Mouse (Mus musculus): ENCODE measurements at regions not wholly inside any gene's neighbourhood (a gene's known extent, or its start where the extent isn't known, plus 50 kb on each side); places are given as distances from the start of the nearest gene placed in this dataset.
"Not testable (repeated sequence)": the region's sequence is repeated elsewhere in the genome, so short reads cannot be mapped to it uniquely, and the experiment has no call there.

- TF ChIP-seq POLR2A (IDR thresholded peaks at IDR 0.05; ENCODE audit: extremely low read depth, insufficient read depth, low read length), result no peak
- no peak for TF ChIP-seq CTCF (IDR thresholded peaks at IDR 0.05; ENCODE audit: low read depth, low read length)
- DNase-seq (ENCODE audit: extremely low read depth, low read depth, low spot score), result no peak
- WGBS, result 65% methylated on average over 1 of the region's 1 CpGs
Observed at GRCm38 (mm10) chr4:39065761-39066376, 384.2 kb upstream of the 1700009N14Rik start.

GRCm38 (mm10) chr4:39067260-39067876 lies 382.7 kb upstream of the 1700009N14Rik start:
- DNase-seq (ENCODE audit: extremely low read depth, low read depth, low spot score), result peak; percentile 2
- WGBS, result 72% methylated on average over 3 of the region's 3 CpGs

More at GRCm38 (mm10) chr4:39065761-39066376, 384.2 kb upstream of the 1700009N14Rik start:
- Histone ChIP-seq H3K4me3 (ENCODE audit: insufficient read depth, low read depth, low read length) (no peak overlapping the region), H3K36me3 (ENCODE audit: control insufficient read depth, insufficient read depth, low read length) (no peaks in the 10 kb centered on the region), H3K9ac (ENCODE audit: low read depth, low read length) (no peak overlapping the region), H3K4me1 (ENCODE audit: control insufficient read depth, insufficient read depth, low read length) (no peaks in the 10 kb centered on the region), H3K79me2 (ENCODE audit: control insufficient read depth, insufficient read depth, low read length) (no peaks in the 10 kb centered on the region), H3K27me3 (ENCODE audit: control insufficient read depth, insufficient read depth, low read length) (no peaks in the 10 kb centered on the region), H3K27ac (replicated peaks; ENCODE audit: insufficient read depth, low read depth, low read length) (no peak overlapping the region)

GRCm38 (mm10) chr4:39071532-39071931 lies 378.6 kb upstream of the 1700009N14Rik start:
- H3K4me3 ChIP-seq (ENCODE audit: insufficient read depth, low read depth, low read length), result no peak overlapping the region
- TF ChIP-seq CTCF (IDR thresholded peaks at IDR 0.05; ENCODE audit: low read depth, low read length), result no peak
- TF ChIP-seq POLR2A (IDR thresholded peaks at IDR 0.05; ENCODE audit: extremely low read depth, insufficient read depth, low read length), result no peak
- no peaks in the 10 kb centered on the region for H3K36me3 ChIP-seq (ENCODE audit: control insufficient read depth, insufficient read depth, low read length)
- no peak for DNase-seq (ENCODE audit: extremely low read depth, low read depth, low spot score)
- H3K27ac ChIP-seq (replicated peaks; ENCODE audit: insufficient read depth, low read depth, low read length), result no peak overlapping the region
- no peak overlapping the region for H3K9ac ChIP-seq (ENCODE audit: low read depth, low read length)
- no peaks in the 10 kb centered on the region for H3K79me2 ChIP-seq (ENCODE audit: control insufficient read depth, insufficient read depth, low read length)
- H3K27me3 ChIP-seq (ENCODE audit: control insufficient read depth, insufficient read depth, low read length), result no peaks in the 10 kb centered on the region
- no peaks in the 10 kb centered on the region for H3K4me1 ChIP-seq (ENCODE audit: control insufficient read depth, insufficient read depth, low read length)

More at GRCm38 (mm10) chr4:39067260-39067876, 382.7 kb upstream of the 1700009N14Rik start:
- Histone ChIP-seq H3K4me1 (ENCODE audit: control insufficient read depth, insufficient read depth, low read length) (no peaks in the 10 kb centered on the region), H3K27me3 (ENCODE audit: control insufficient read depth, insufficient read depth, low read length) (no peaks in the 10 kb centered on the region), H3K27ac (replicated peaks; ENCODE audit: insufficient read depth, low read depth, low read length) (no peak overlapping the region), H3K36me3 (ENCODE audit: control insufficient read depth, insufficient read depth, low read length) (no peaks in the 10 kb centered on the region), H3K79me2 (ENCODE audit: control insufficient read depth, insufficient read depth, low read length) (no peaks in the 10 kb centered on the region), H3K4me3 (ENCODE audit: insufficient read depth, low read depth, low read length) (no peak overlapping the region), H3K9ac (ENCODE audit: low read depth, low read length) (no peak overlapping the region)
- no peak for TF ChIP-seq CTCF (IDR thresholded peaks at IDR 0.05; ENCODE audit: low read depth, low read length)
- no peak for TF ChIP-seq POLR2A (IDR thresholded peaks at IDR 0.05; ENCODE audit: extremely low read depth, insufficient read depth, low read length)

- TF ChIP-seq POLR2A (IDR thresholded peaks at IDR 0.05; ENCODE audit: extremely low read depth, insufficient read depth, low read length), result no peak
- no peak for TF ChIP-seq CTCF (IDR thresholded peaks at IDR 0.05; ENCODE audit: low read depth, low read length)
- Histone ChIP-seq H3K4me1 (ENCODE audit: control insufficient read depth, insufficient read depth, low read length) (no peaks in the 10 kb centered on the region), H3K27ac (replicated peaks; ENCODE audit: insufficient read depth, low read depth, low read length) (no peak overlapping the region), H3K4me3 (ENCODE audit: insufficient read depth, low read depth, low read length) (no peak overlapping the region), H3K9ac (ENCODE audit: low read depth, low read length) (no peak overlapping the region), H3K36me3 (ENCODE audit: control insufficient read depth, insufficient read depth, low read length) (no peaks in the 10 kb centered on the region), H3K79me2 (ENCODE audit: control insufficient read depth, insufficient read depth, low read length) (no peaks in the 10 kb centered on the region), H3K27me3 (ENCODE audit: control insufficient read depth, insufficient read depth, low read length) (no peaks in the 10 kb centered on the region)
- no peak for DNase-seq (ENCODE audit: extremely low read depth, low read depth, low spot score)
- WGBS, result 85% methylated on average over 3 of the region's 3 CpGs
Observed at GRCm38 (mm10) chr4:39088284-39088683, 361.8 kb upstream of the 1700009N14Rik start.

- TF ChIP-seq CTCF (IDR thresholded peaks at IDR 0.05; ENCODE audit: low read depth, low read length) (no peak), POLR2A (IDR thresholded peaks at IDR 0.05; ENCODE audit: extremely low read depth, insufficient read depth, low read length) (no peak)
- no peaks in the 10 kb centered on the region for H3K79me2 ChIP-seq (ENCODE audit: control insufficient read depth, insufficient read depth, low read length)
- H3K36me3 ChIP-seq (ENCODE audit: control insufficient read depth, insufficient read depth, low read length), result no peaks in the 10 kb centered on the region
- H3K9ac ChIP-seq (ENCODE audit: low read depth, low read length), result no peak overlapping the region
- no peak overlapping the region for H3K27ac ChIP-seq (replicated peaks; ENCODE audit: insufficient read depth, low read depth, low read length)
- 74% methylated on average over 1 of the region's 1 CpGs for WGBS
- H3K4me1 ChIP-seq (ENCODE audit: control insufficient read depth, insufficient read depth, low read length), result no peaks in the 10 kb centered on the region
- no peak for DNase-seq (ENCODE audit: extremely low read depth, low read depth, low spot score)
- H3K27me3 ChIP-seq (ENCODE audit: control insufficient read depth, insufficient read depth, low read length), result no peaks in the 10 kb centered on the region
- H3K4me3 ChIP-seq (ENCODE audit: insufficient read depth, low read depth, low read length), result no peak overlapping the region
Observed at GRCm38 (mm10) chr4:39109184-39109583, 340.9 kb upstream of the 1700009N14Rik start.

- not testable (repeated sequence) for H3K27me3 ChIP-seq (ENCODE audit: control insufficient read depth, insufficient read depth, low read length); H3K27ac ChIP-seq (replicated peaks; ENCODE audit: insufficient read depth, low read depth, low read length); H3K36me3 ChIP-seq (ENCODE audit: control insufficient read depth, insufficient read depth, low read length); H3K4me3 ChIP-seq (ENCODE audit: insufficient read depth, low read depth, low read length); DNase-seq (ENCODE audit: extremely low read depth, low read depth, low spot score); H3K9ac ChIP-seq (ENCODE audit: low read depth, low read length); H3K4me1 ChIP-seq (ENCODE audit: control insufficient read depth, insufficient read depth, low read length); H3K79me2 ChIP-seq (ENCODE audit: control insufficient read depth, insufficient read depth, low read length)
- 89% methylated on average over 13 of the region's 13 CpGs for WGBS
Observed at GRCm38 (mm10) chr4:39113217-39113975, 336.7 kb upstream of the 1700009N14Rik start.

Data from liver, adult 2 months (tissue).